Mouse (Mus musculus): ENCODE measurements around the gene Prss22. TPM values are rescaled to one million over a fixed set of nuclear protein-coding genes. Genes with fewer than 3 reads are reported as not detected.

The Prss22 gene
- polyA plus RNA-seq, 1 experiment from 2014 or later: 0.82 TPM

GRCm38 (mm10) chr17:24021375-24022199 lies 23.7 kb upstream of the Prss22 start:
- Histone ChIP-seq H3K4me3 (ENCODE audit: low read length) (no peak overlapping the region), H3K9me3 (ENCODE audit: low read length) (no peaks in the 10 kb centered on the region), H3K36me3 (ENCODE audit: insufficient read depth, low read length) (no peaks in the 10 kb centered on the region), H3K27me3 (ENCODE audit: insufficient read depth, low read length) (no peaks in the 10 kb centered on the region), H3K4me2 (replicated peaks; ENCODE audit: low read depth, low read length) (no peak overlapping the region), H3K4me1 (ENCODE audit: insufficient read depth, low read length) (no peaks in the 10 kb centered on the region), H3K27ac (ENCODE audit: low read length) (no peak overlapping the region), H3K9ac (replicated peaks; ENCODE audit: low read length) (no peak overlapping the region)
- ATAC-seq (ENCODE audit: low FRiP score, low TSS enrichment): no peak
- WGBS: 61% methylated on average over 5 of the region's 5 CpGs

- no peaks in the 10 kb centered on the region for H3K4me1 ChIP-seq (ENCODE audit: insufficient read depth, low read length)
- 75% methylated on average over 6 of the region's 6 CpGs for WGBS
- no peak for ATAC-seq (ENCODE audit: low FRiP score, low TSS enrichment)
- H3K36me3 ChIP-seq (ENCODE audit: insufficient read depth, low read length): no peaks in the 10 kb centered on the region
- no peak overlapping the region for H3K4me3 ChIP-seq (ENCODE audit: low read length)
- H3K9me3 ChIP-seq (ENCODE audit: low read length): no peaks in the 10 kb centered on the region
- H3K27ac ChIP-seq (ENCODE audit: low read length): no peak overlapping the region
- no peak overlapping the region for H3K9ac ChIP-seq (replicated peaks; ENCODE audit: low read length)
- no peak overlapping the region for H3K4me2 ChIP-seq (replicated peaks; ENCODE audit: low read depth, low read length)
- H3K27me3 ChIP-seq (ENCODE audit: insufficient read depth, low read length): no peaks in the 10 kb centered on the region; the same call in 1 of the 2 replicates
Observed at GRCm38 (mm10) chr17:24020696-24021095, 22.8 kb upstream of the Prss22 start.

- no peak for ATAC-seq (ENCODE audit: low FRiP score, low TSS enrichment)
- Histone ChIP-seq H3K9me3 (ENCODE audit: low read length) (no peaks in the 10 kb centered on the region), H3K36me3 (ENCODE audit: insufficient read depth, low read length) (no peaks in the 10 kb centered on the region), H3K9ac (replicated peaks; ENCODE audit: low read length) (no peak overlapping the region), H3K27me3 (ENCODE audit: insufficient read depth, low read length) (no peaks in the 10 kb centered on the region; the same call in 1 of the 2 replicates), H3K4me2 (replicated peaks; ENCODE audit: low read depth, low read length) (no peak overlapping the region), H3K27ac (ENCODE audit: low read length) (no peak overlapping the region), H3K4me3 (ENCODE audit: low read length) (no peak overlapping the region), H3K4me1 (ENCODE audit: insufficient read depth, low read length) (no peaks in the 10 kb centered on the region)
- WGBS: 34% methylated on average over 14 of the region's 14 CpGs
Observed at GRCm38 (mm10) chr17:24015727-24016126, 17.8 kb upstream of the Prss22 start.

GRCm38 (mm10) chr17:24014433-24014965 lies 16.6 kb upstream of the Prss22 start:
- Histone ChIP-seq H3K4me3 (ENCODE audit: low read length) (no peak overlapping the region), H3K4me1 (ENCODE audit: insufficient read depth, low read length) (no peaks in the 10 kb centered on the region), H3K9me3 (ENCODE audit: low read length) (no peaks in the 10 kb centered on the region), H3K27me3 (ENCODE audit: insufficient read depth, low read length) (no peaks in the 10 kb centered on the region; the same call in 1 of the 2 replicates), H3K9ac (replicated peaks; ENCODE audit: low read length) (no peak overlapping the region), H3K4me2 (replicated peaks; ENCODE audit: low read depth, low read length) (no peak overlapping the region), H3K36me3 (ENCODE audit: insufficient read depth, low read length) (no peaks in the 10 kb centered on the region), H3K27ac (ENCODE audit: low read length) (no peak overlapping the region)
- 83% methylated on average over 5 of the region's 5 CpGs for WGBS
- no peak for ATAC-seq (ENCODE audit: low FRiP score, low TSS enrichment)

GRCm38 (mm10) chr17:24012921-24013320 lies 15.0 kb upstream of the Prss22 start:
- Histone ChIP-seq H3K4me2 (replicated peaks; ENCODE audit: low read depth, low read length) (no peak overlapping the region), H3K36me3 (ENCODE audit: insufficient read depth, low read length) (no peaks in the 10 kb centered on the region), H3K27ac (ENCODE audit: low read length) (no peak overlapping the region), H3K9me3 (ENCODE audit: low read length) (no peaks in the 10 kb centered on the region), H3K4me1 (ENCODE audit: insufficient read depth, low read length) (no peaks in the 10 kb centered on the region), H3K27me3 (ENCODE audit: insufficient read depth, low read length) (no peaks in the 10 kb centered on the region; the same call in 1 of the 2 replicates), H3K4me3 (ENCODE audit: low read length) (no peak overlapping the region), H3K9ac (replicated peaks; ENCODE audit: low read length) (no peak overlapping the region)
- 90% methylated on average over 2 of the region's 2 CpGs for WGBS
- ATAC-seq (ENCODE audit: low FRiP score, low TSS enrichment): no peak

GRCm38 (mm10) chr17:24009617-24010016 lies 11.7 kb upstream of the Prss22 start:
- H3K4me1 ChIP-seq (ENCODE audit: insufficient read depth, low read length): no peaks in the 10 kb centered on the region
- ATAC-seq (ENCODE audit: low FRiP score, low TSS enrichment): no peak
- WGBS: 57% methylated on average over 5 of the region's 5 CpGs

GRCm38 (mm10) chr17:24008105-24008504 lies 10.2 kb upstream of the Prss22 start:
- Histone ChIP-seq H3K36me3 (ENCODE audit: insufficient read depth, low read length) (no peaks in the 10 kb centered on the region), H3K4me3 (ENCODE audit: low read length) (no peak overlapping the region), H3K27me3 (ENCODE audit: insufficient read depth, low read length) (no peaks in the 10 kb centered on the region), H3K4me2 (replicated peaks; ENCODE audit: low read depth, low read length) (no peak overlapping the region), H3K9ac (replicated peaks; ENCODE audit: low read length) (no peak overlapping the region), H3K9me3 (ENCODE audit: low read length) (0 out of 2 replicates have a peak, but pooled peaks cover 3% of the 10 kb centered on the region), H3K4me1 (ENCODE audit: insufficient read depth, low read length) (no peaks in the 10 kb centered on the region), H3K27ac (ENCODE audit: low read length) (no peak overlapping the region)
- WGBS: 66% methylated on average over 4 of the region's 4 CpGs
- no peak for ATAC-seq (ENCODE audit: low FRiP score, low TSS enrichment)

More at GRCm38 (mm10) chr17:24009617-24010016, 11.7 kb upstream of the Prss22 start:
- Histone ChIP-seq H3K27ac (ENCODE audit: low read length) (no peak overlapping the region), H3K27me3 (ENCODE audit: insufficient read depth, low read length) (no peaks in the 10 kb centered on the region), H3K4me3 (ENCODE audit: low read length) (no peak overlapping the region), H3K4me2 (replicated peaks; ENCODE audit: low read depth, low read length) (no peak overlapping the region), H3K9me3 (ENCODE audit: low read length) (0 out of 2 replicates have a peak, but pooled peaks cover 3% of the 10 kb centered on the region), H3K36me3 (ENCODE audit: insufficient read depth, low read length) (no peaks in the 10 kb centered on the region), H3K9ac (replicated peaks; ENCODE audit: low read length) (no peak overlapping the region)

- Histone ChIP-seq H3K27me3 (ENCODE audit: insufficient read depth, low read length) (no peaks in the 10 kb centered on the region), H3K4me3 (ENCODE audit: low read length) (no peak overlapping the region), H3K27ac (ENCODE audit: low read length) (no peak overlapping the region), H3K9ac (replicated peaks; ENCODE audit: low read length) (no peak overlapping the region), H3K9me3 (ENCODE audit: low read length) (0 out of 2 replicates have a peak, but pooled peaks cover 3% of the 10 kb centered on the region), H3K4me2 (replicated peaks; ENCODE audit: low read depth, low read length) (no peak overlapping the region), H3K36me3 (ENCODE audit: insufficient read depth, low read length) (no peaks in the 10 kb centered on the region), H3K4me1 (ENCODE audit: insufficient read depth, low read length) (no peaks in the 10 kb centered on the region)
- WGBS: 86% methylated on average over 1 of the region's 1 CpGs
- ATAC-seq (ENCODE audit: low FRiP score, low TSS enrichment): no peak
Observed at GRCm38 (mm10) chr17:24007391-24007790, 9.5 kb upstream of the Prss22 start.

GRCm38 (mm10) chr17:24006930-24007329 lies 9.0 kb upstream of the Prss22 start:
- no peak overlapping the region for H3K4me3 ChIP-seq (ENCODE audit: low read length)
- 0 out of 2 replicates have a peak, but pooled peaks cover 3% of the 10 kb centered on the region for H3K9me3 ChIP-seq (ENCODE audit: low read length)
- WGBS: 52% methylated on average over 2 of the region's 2 CpGs
- no peaks in the 10 kb centered on the region for H3K27me3 ChIP-seq (ENCODE audit: insufficient read depth, low read length)
- H3K4me1 ChIP-seq (ENCODE audit: insufficient read depth, low read length): no peaks in the 10 kb centered on the region
- ATAC-seq (ENCODE audit: low FRiP score, low TSS enrichment): no peak
- no peaks in the 10 kb centered on the region for H3K36me3 ChIP-seq (ENCODE audit: insufficient read depth, low read length)
- H3K9ac ChIP-seq (replicated peaks; ENCODE audit: low read length): no peak overlapping the region
- no peak overlapping the region for H3K4me2 ChIP-seq (replicated peaks; ENCODE audit: low read depth, low read length)
- H3K27ac ChIP-seq (ENCODE audit: low read length): no peak overlapping the region

GRCm38 (mm10) chr17:24005049-24005448 lies 7.1 kb upstream of the Prss22 start:
- no peak overlapping the region for H3K4me3 ChIP-seq (ENCODE audit: low read length)
- 95% methylated on average over 3 of the region's 3 CpGs for WGBS

More at GRCm38 (mm10) chr17:24005049-24005448, 7.1 kb upstream of the Prss22 start:
- Histone ChIP-seq H3K4me1 (ENCODE audit: insufficient read depth, low read length) (no peaks in the 10 kb centered on the region), H3K36me3 (ENCODE audit: insufficient read depth, low read length) (no peaks in the 10 kb centered on the region), H3K9ac (replicated peaks; ENCODE audit: low read length) (no peak overlapping the region), H3K27ac (ENCODE audit: low read length) (no peak overlapping the region), H3K9me3 (ENCODE audit: low read length) (0 out of 2 replicates have a peak, but pooled peaks cover 3% of the 10 kb centered on the region), H3K4me2 (replicated peaks; ENCODE audit: low read depth, low read length) (no peak overlapping the region), H3K27me3 (ENCODE audit: insufficient read depth, low read length) (no peaks in the 10 kb centered on the region)
- ATAC-seq (ENCODE audit: low FRiP score, low TSS enrichment): no peak
